Comparison of ENCODE assay signal across 8 mouse cellular contexts in genomic region chr13:32866484-32866883, GRCm38 (mm10). TPM values are rescaled to one million over a fixed set of nuclear protein-coding genes. Genes with fewer than 3 reads are reported as not detected.
A peak's percentile ranks its signal among the peaks of the same experiment; 100 is the strongest.
DNase-seq lines count a peak whose midpoint lies in the region; ATAC-seq lines count a peak whose summit lies in the region.

No protein-coding gene starts in this region.

- peak; percentile 58 for DNase-seq in Muller cell, postnatal 12 days (ENCODE audit: inconsistent ontology term)
- peak; percentile 30 for DNase-seq in cerebellum, adult 11-12 months
- DNase-seq in forelimb bud, embryonic 11.5 days (ENCODE audit: low read depth, low spot score), result peak; percentile 73
- DNase-seq in layer of hippocampus, postnatal 36 days, result peak; percentile 54 to 62
- DNase-seq in right cerebral cortex, postnatal 36 days (ENCODE audit: low spot score in 2 of 2), result peak; percentile 49 to 58
- DNase-seq in urinary bladder, postnatal 4 days (ENCODE audit: low spot score in 2 of 2), result peak; percentile 39 to 73

- H3K27me3 ChIP-seq in hindbrain, embryonic 16.5 days (replicated peaks; ENCODE audit: control insufficient read depth, insufficient read depth, low read length), result no peaks in the 10 kb centered on the region

- no peak overlapping the region for H3K9ac ChIP-seq in hindbrain, embryonic 16.5 days (ENCODE audit: low read depth, low read length)

- H3K4me3 ChIP-seq in hindbrain, embryonic 16.5 days (ENCODE audit: low read length), result no peak overlapping the region

- 7% methylated on average over 9 of the region's 9 CpGs for WGBS in hindbrain, embryonic 16.5 days

- no peaks in the 10 kb centered on the region for H3K9me3 ChIP-seq in hindbrain, embryonic 16.5 days (ENCODE audit: control insufficient read depth, low read length)

- no peak overlapping the region for H3K4me2 ChIP-seq in hindbrain, embryonic 16.5 days (ENCODE audit: low read length)

- ATAC-seq in hindbrain, embryonic 16.5 days, result peak; percentile 91
- peak; percentile 94 for ATAC-seq in megakaryocyte-erythroid progenitor cell, adult 5-6 weeks (replicated peaks; ENCODE audit: low FRiP score, low TSS enrichment, poor library complexity, severe bottlenecking)

- H3K4me1 ChIP-seq in hindbrain, embryonic 16.5 days (ENCODE audit: control insufficient read depth, insufficient read depth, low read depth, low read length), result no peaks in the 10 kb centered on the region

- H3K36me3 ChIP-seq in hindbrain, embryonic 16.5 days (ENCODE audit: control insufficient read depth, insufficient read depth, low read length), result no peaks in the 10 kb centered on the region

- no peak overlapping the region for H3K27ac ChIP-seq in hindbrain, embryonic 16.5 days (ENCODE audit: low read depth, low read length)

RNA-seq across cellular contexts. Expression of gene Serpinb1a, which starts 15.5 kb away (rescaled TPM):
- 1.9 and 2.5 TPM in 2 replicates for polyA plus RNA-seq in hindbrain, embryonic 16.5 days (2015; fragmentation: Nextera tagmentation; extraction: Ambion mirVana)
- 1 to 10 TPM; 3.4 to 4.4 TPM for total RNA-seq in layer of hippocampus, postnatal 36 days (2021)
- total RNA-seq in megakaryocyte-erythroid progenitor cell, adult 5-6 weeks (2014; fragmentation: Nextera tagmentation), result 2.4 and 16.7 TPM in 2 replicates
- total RNA-seq in megakaryocyte-erythroid progenitor cell, adult 5-6 weeks (2017), result 10.1 and 35.8 TPM in 2 replicates

RNA-seq across cellular contexts. Expression of gene Serpinb1c, which starts 31.5 kb away (rescaled TPM):
- not detected in 2 replicates for polyA plus RNA-seq in hindbrain, embryonic 16.5 days (2015; fragmentation: Nextera tagmentation; extraction: Ambion mirVana)
- under 1 TPM in 1 of 2 experiments, not detected in 1; 0.40 TPM for total RNA-seq in layer of hippocampus, postnatal 36 days (2021)
- total RNA-seq in megakaryocyte-erythroid progenitor cell, adult 5-6 weeks (2014; fragmentation: Nextera tagmentation), result not detected in 2 replicates
- not detected in 2 replicates for total RNA-seq in megakaryocyte-erythroid progenitor cell, adult 5-6 weeks (2017)
